Mouse (Mus musculus) CH12.LX (cell line): ENCODE results near the gene Rpl18.

Experiments
- ETS1 ChIP-seq: conservative IDR thresholded peaks from 2 replicates; pipeline ENCODE4 v1.6.1; 2012; ENCODE audit warnings: low read depth, mild to moderate bottlenecking, inconsistent platforms, low read length, improper control_type of control experiment, moderate library complexity
- MAX ChIP-seq: IDR thresholded peaks from 2 replicates; pipeline ENCODE4 v1.6.1; 2011; ENCODE audit warnings: low read length, improper control_type of control experiment
- NELFE ChIP-seq: IDR thresholded peaks from 2 replicates; pipeline ENCODE4 v1.6.1; 2011; ENCODE audit warnings: low read depth, low read length, improper control_type of control experiment
- NRF1 ChIP-seq: IDR thresholded peaks from 2 replicates; pipeline ENCODE4 v1.6.1; 2014; ENCODE audit warnings: low read depth, mild to moderate bottlenecking, inconsistent platforms, low read length, improper control_type of control experiment, moderate library complexity
- POLR2A ChIP-seq: IDR thresholded peaks from 2 replicates; pipeline ENCODE4 v1.6.1; 2011; ENCODE audit warnings: low read depth, mild to moderate bottlenecking, improper control_type of control experiment, low read length
- TBP ChIP-seq: conservative IDR thresholded peaks from 2 replicates; pipeline ENCODE4 v1.6.1; 2011; ENCODE audit warnings: low read depth, low read length, improper control_type of control experiment
- UBTF ChIP-seq: IDR thresholded peaks from 2 replicates; pipeline ENCODE4 v1.6.1; 2012; ENCODE audit warnings: low read depth, mild to moderate bottlenecking, inconsistent platforms, low read length, improper control_type of control experiment, moderate library complexity

- TF ChIP-seq MAX (no peak), TBP (no peak), POLR2A (no peak), ETS1 (no peak), NELFE (no peak), UBTF (no peak), NRF1 (no peak)
Observed at GRCm38 (mm10) chr7:45678513-45678912, 36.7 kb upstream of the Rpl18 start.
